32 mouse cellular contexts compared by ENCODE assay signal in the genomic region with DNA sequence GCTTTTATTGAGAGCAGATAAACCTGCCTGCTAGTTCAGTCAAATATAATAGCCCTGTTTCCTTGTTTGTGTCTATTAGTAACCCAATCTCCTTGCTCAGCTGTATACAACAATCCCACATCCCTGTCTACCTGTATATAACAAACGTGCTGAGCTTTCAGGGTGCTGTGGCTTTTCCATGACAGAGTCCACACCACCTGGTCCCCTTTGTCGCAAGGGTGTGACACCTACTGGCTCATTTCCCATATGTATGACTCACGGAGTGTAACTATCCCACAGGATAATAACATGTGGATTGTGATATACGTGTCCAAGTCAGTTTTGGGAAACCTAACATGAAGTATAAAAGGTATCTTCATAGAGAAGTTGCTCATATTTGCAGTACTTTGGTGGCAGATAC. TPM values are rescaled to one million over a fixed set of nuclear protein-coding genes. Genes with fewer than 3 reads are reported as not detected.
"Had no signal": no experiment of that assay in that cellular context is flagged by ENCODE, and none has a peak within 500 bp of the region (broad histone marks: within the 10 kb centered on the region; RNA-seq: fewer than 3 reads in every experiment).

No protein-coding gene starts in this region.

- H3K9ac ChIP-seq: liver, embryonic 13.5 days; midbrain, embryonic 12.5 days; midbrain, embryonic 15.5 days; neural tube, embryonic 12.5 days; neural tube, embryonic 15.5 days; stomach, embryonic 15.5 days had no signal

- H3K36me3 ChIP-seq: liver, embryonic 13.5 days; midbrain, embryonic 12.5 days; midbrain, embryonic 15.5 days; neural tube, embryonic 12.5 days; neural tube, embryonic 15.5 days; stomach, embryonic 15.5 days had no signal

- H3K4me3 ChIP-seq: layer of hippocampus, adult 2 months; liver, embryonic 13.5 days; midbrain, embryonic 12.5 days; midbrain, embryonic 15.5 days; neural tube, embryonic 12.5 days; neural tube, embryonic 15.5 days; stomach, embryonic 15.5 days had no signal

- H3K4me2 ChIP-seq: liver, embryonic 13.5 days; midbrain, embryonic 12.5 days; midbrain, embryonic 15.5 days; neural tube, embryonic 12.5 days; neural tube, embryonic 15.5 days; stomach, embryonic 15.5 days had no signal

- H3K9me3 ChIP-seq: liver, embryonic 13.5 days; midbrain, embryonic 12.5 days; midbrain, embryonic 15.5 days; neural tube, embryonic 12.5 days; neural tube, embryonic 15.5 days; stomach, embryonic 15.5 days had no signal

- H3K27ac ChIP-seq: liver, embryonic 13.5 days; macrophage; midbrain, embryonic 12.5 days; midbrain, embryonic 15.5 days; neural tube, embryonic 12.5 days; neural tube, embryonic 15.5 days; stomach, embryonic 15.5 days had no signal

- ATAC-seq: midbrain, embryonic 15.5 days had no signal

- H3K4me1 ChIP-seq: liver, embryonic 13.5 days; midbrain, embryonic 12.5 days; neural tube, embryonic 12.5 days; neural tube, embryonic 15.5 days; stomach, embryonic 15.5 days had no signal

- H3K27me3 ChIP-seq: liver, embryonic 13.5 days; midbrain, embryonic 12.5 days; midbrain, embryonic 15.5 days; neural tube, embryonic 12.5 days; neural tube, embryonic 15.5 days; stomach, embryonic 15.5 days had no signal

- DNase-seq: kidney, adult 8-10 months; kidney, postnatal 14 days; kidney, postnatal 4 days; layer of hippocampus, adult 9-11 months; liver, embryonic 13.5 days; lung, adult 2 months; lung, postnatal 14 days; right cerebral cortex, adult 18-20 months; right cerebral cortex, postnatal 14 days; right cerebral cortex, postnatal 4 days; spleen, adult 18-20 months; thymus, adult 2 months; thymus, postnatal 14 days; thymus, postnatal 4 days had no signal

RNA-seq across cellular contexts. Expression of a gene that starts 16.8 kb away (rescaled TPM):
- total RNA-seq: layer of hippocampus, adult 2 months; layer of hippocampus, postnatal 25 days; left cerebral cortex, adult 18-20 months; left cerebral cortex, postnatal 10 days; left cerebral cortex, postnatal 36 days; liver, adult 2 months; megakaryocyte, adult 5-6 weeks had no signal
- polyA plus RNA-seq: kidney, embryonic 16.5 days; limb, embryonic 11.5 days; limb, embryonic 14.5 days; liver, adult 2 months; liver, embryonic 13.5 days; liver, embryonic 16.5 days; lung, adult 2 months; lung, embryonic 16.5 days; macrophage; midbrain, embryonic 12.5 days; midbrain, embryonic 15.5 days; neural tube, embryonic 12.5 days; neural tube, embryonic 15.5 days; stomach, embryonic 15.5 days; thymus, adult 2 months had no signal
